Mouse (Mus musculus) cerebellum, adult 8-10 months (tissue): ENCODE results near the gene Slc12a9.

Source experiments
- DNase-seq: peaks from one replicate; pipeline ENCODE4 v3.0.0; 2022

Gene Slc12a9

GRCm38 (mm10) chr5:137286655-137287031 is 46.8 kb downstream of the Slc12a9 start:
- peak; percentile 95 for DNase-seq

- DNase-seq = peak; percentile 21
Measured at GRCm38 (mm10) chr5:137285986-137286385, 47.4 kb downstream of the Slc12a9 start.

- peak; percentile 54 for DNase-seq
Measured at GRCm38 (mm10) chr5:137285045-137285444, 48.4 kb downstream of the Slc12a9 start.

- peak; percentile 7 for DNase-seq
Measured at GRCm38 (mm10) chr5:137284411-137284810, 49.0 kb downstream of the Slc12a9 start.

- DNase-seq = peak; percentile 2
Measured at GRCm38 (mm10) chr5:137277360-137278342, 55.7 kb downstream of the Slc12a9 start.

- DNase-seq = no peak
Measured at GRCm38 (mm10) chr5:137268131-137268910, 65.1 kb downstream of the Slc12a9 start.

GRCm38 (mm10) chr5:137264787-137265186 is 68.6 kb downstream of the Slc12a9 start:
- DNase-seq = no peak
